Mouse (Mus musculus) embryonic facial prominence, embryonic 11.5 days (tissue): ENCODE results near the gene Mmp9. TPM values are rescaled to one million over a fixed set of nuclear protein-coding genes. Genes with fewer than 3 reads are reported as not detected.

Source experiments
- ATAC-seq: fragments of 200-750 bp; cut with Nextera tagmentation; replicated peaks from 2 replicates; pipeline ENCODE4 v1.8.0; 2017; ENCODE audit warnings: low read depth; ENCODE audit not compliant: insufficient number of reproducible peaks, low FRiP score, low TSS enrichment
- DNase-seq: peaks from one replicate; pipeline ENCODE4 v3.0.0-alpha.2; 2015; ENCODE audit warnings: low spot score
- H3K27ac ChIP-seq: fragments of 300-500 bp; sonication (generic); replicated peaks from 2 replicates; pipeline ENCODE4 v1.5.1; 2014; ENCODE audit warnings: mild to moderate bottlenecking, low read depth, low read length, control low read depth
- H3K27me3 ChIP-seq: fragments of 300-500 bp; sonication (generic); 2 replicates; pipeline ENCODE4 v1.6.1; 2014; ENCODE audit warnings: mild to moderate bottlenecking, low read length, moderate library complexity, mixed read lengths; ENCODE audit not compliant: control insufficient read depth, insufficient read depth
- H3K36me3 ChIP-seq: fragments of 300-500 bp; sonication (generic); replicated peaks from 2 replicates; pipeline ENCODE4 v1.6.1; 2014; ENCODE audit warnings: low read depth, mild to moderate bottlenecking, low read length, moderate library complexity, mixed read lengths; ENCODE audit not compliant: control insufficient read depth, insufficient read depth
- H3K4me1 ChIP-seq: fragments of 300-500 bp; sonication (generic); 2 replicates; pipeline ENCODE4 v1.6.1; 2014; ENCODE audit warnings: low read length, mixed read lengths; ENCODE audit not compliant: control insufficient read depth, insufficient read depth
- H3K4me2 ChIP-seq: fragments of 300-500 bp; sonication (generic); 2 replicates; pipeline ENCODE4 v1.6.1; 2014; ENCODE audit warnings: low read depth, mild to moderate bottlenecking, control low read depth, low read length, moderate library complexity
- H3K4me3 ChIP-seq: fragments of 300-500 bp; sonication (generic); 2 replicates; pipeline ENCODE4 v1.5.1; 2014; ENCODE audit warnings: low read depth, low read length, control low read depth
- H3K9ac ChIP-seq: fragments of 300-500 bp; sonication (generic); replicated peaks from 2 replicates; pipeline ENCODE4 v1.6.1; 2014; ENCODE audit warnings: mild to moderate bottlenecking, control low read depth, low read length
- H3K9me3 ChIP-seq: fragments of 300-500 bp; sonication (generic); replicated peaks from 2 replicates; pipeline ENCODE4 v1.6.1; 2016; ENCODE audit warnings: mild to moderate bottlenecking, low read length, inconsistent platforms, mixed read lengths; ENCODE audit not compliant: control insufficient read depth
- WGBS: fragments of 180-500 bp; shearing (Covaris S2); extraction: QIAGEN DNeasy Blood & Tissue Kit; methylation state at CpG from one replicate; pipeline ENCODE4 v1.1.7; 2014; 5-methylcytosine and 5-hydroxymethylcytosine counted together
- polyA plus RNA-seq: library from polyadenylated mRNA; unstranded; fragments of >200 nt; fragmentation: Nextera tagmentation; extraction: Ambion mirVana; gene quantifications from 2 replicates; pipeline ENCODE4 v1.2.1, GENCODE M21; 2014

Gene Mmp9
- polyA plus RNA-seq, 1 experiment from 2014 or later = 1.6 TPM

- DNase-seq = no peak
- no peak for ATAC-seq
- H3K9ac ChIP-seq = no peak overlapping the region
- no peak overlapping the region for H3K27ac ChIP-seq
- H3K4me1 ChIP-seq = peaks cover 5% of the 10 kb centered on the region
- under 1% methylated on average over 21 of the region's 21 CpGs for WGBS
- peaks cover 59% of the 10 kb centered on the region for H3K27me3 ChIP-seq
- no peaks in the 10 kb centered on the region for H3K36me3 ChIP-seq
- no peaks in the 10 kb centered on the region for H3K9me3 ChIP-seq
- no peak overlapping the region for H3K4me2 ChIP-seq
- no peak overlapping the region for H3K4me3 ChIP-seq
Observed at GRCm38 (mm10) chr2:164969348-164969781, 28.8 kb downstream of the Mmp9 start.

DNA sequence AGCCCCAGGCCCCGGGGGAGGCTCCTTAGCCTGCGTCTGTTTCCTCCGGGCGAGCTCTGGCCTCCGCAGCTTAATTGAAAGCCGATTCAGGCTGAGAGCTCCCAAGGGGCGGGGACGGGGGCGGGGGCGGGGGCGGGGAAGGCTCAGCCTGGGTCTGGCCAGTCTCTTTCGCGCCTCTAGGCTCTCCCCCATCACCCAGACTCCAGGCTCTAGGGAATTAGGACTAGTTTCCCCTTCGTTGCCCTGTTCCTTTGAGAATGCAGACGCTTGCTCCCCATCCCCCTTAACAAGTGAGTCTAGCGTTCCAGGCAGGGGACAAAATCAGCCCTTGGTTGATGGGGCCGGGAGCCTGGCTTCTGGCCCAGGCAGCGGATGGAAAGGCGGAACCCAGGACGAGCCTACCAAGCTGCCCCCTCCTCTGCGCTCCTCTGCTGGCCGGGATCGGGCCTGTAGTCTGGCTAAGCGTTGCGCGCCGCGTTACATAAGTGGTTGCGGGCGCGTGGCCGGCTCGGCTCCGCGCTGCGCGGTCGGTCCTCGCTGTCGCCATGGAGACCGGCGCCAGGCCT lies 30.1 kb downstream of the Mmp9 start:
- ATAC-seq = peak; percentile 57; the same call in 1 of the 2 replicates
- no peaks in the 10 kb centered on the region for H3K9me3 ChIP-seq
- peak overlapping the region; percentile 34 for H3K4me2 ChIP-seq
- no peak overlapping the region for H3K9ac ChIP-seq
- peaks cover 5% of the 10 kb centered on the region for H3K4me1 ChIP-seq
- no peak overlapping the region for H3K27ac ChIP-seq
- 0% methylated on average over 42 of the region's 42 CpGs for WGBS
- no peak overlapping the region; the same call in 1 of the 2 replicates for H3K4me3 ChIP-seq
- DNase-seq = peak; percentile 29
- no peaks in the 10 kb centered on the region for H3K36me3 ChIP-seq
- peaks cover 59% of the 10 kb centered on the region for H3K27me3 ChIP-seq

- no peak for DNase-seq
- Histone ChIP-seq H3K4me3 (no peak overlapping the region), H3K4me2 (no peak overlapping the region), H3K9ac (no peak overlapping the region), H3K27ac (no peak overlapping the region), H3K36me3 (no peaks in the 10 kb centered on the region), H3K27me3 (peaks cover 44% of the 10 kb centered on the region), H3K9me3 (no peaks in the 10 kb centered on the region), H3K4me1 (peaks cover 4% of the 10 kb centered on the region)
- ATAC-seq = no peak
- WGBS = 59% methylated on average over 5 of the region's 5 CpGs
Observed at GRCm38 (mm10) chr2:164972646-164973045, 32.1 kb downstream of the Mmp9 start.

DNA sequence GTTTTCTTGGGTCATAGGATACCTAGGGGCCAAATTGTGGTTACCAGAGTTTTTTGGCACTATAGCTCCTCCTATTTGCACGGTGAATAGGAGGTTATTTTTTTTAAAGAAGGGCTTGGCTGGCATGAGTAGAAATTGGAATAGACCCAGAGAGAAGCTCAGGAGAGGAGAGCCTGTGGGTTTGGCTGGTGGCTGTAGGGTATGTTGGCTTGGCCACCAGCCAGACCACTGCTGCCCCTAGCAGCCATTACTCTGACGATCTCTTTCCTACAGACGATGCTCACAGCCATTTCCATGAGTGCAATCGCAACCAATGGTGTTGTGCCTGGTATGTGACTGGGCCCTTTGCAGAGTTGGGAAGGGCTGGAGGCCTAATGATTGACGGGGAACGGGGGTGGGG lies 35.0 kb downstream of the Mmp9 start:
- H3K27me3 ChIP-seq = peaks cover 16% of the 10 kb centered on the region
- no peaks in the 10 kb centered on the region for H3K36me3 ChIP-seq
- H3K27ac ChIP-seq = no peak overlapping the region
- no peak overlapping the region for H3K4me3 ChIP-seq
- H3K9ac ChIP-seq = no peak overlapping the region
- no peaks in the 10 kb centered on the region; the same call in 1 of the 2 replicates for H3K4me1 ChIP-seq
- no peaks in the 10 kb centered on the region for H3K9me3 ChIP-seq
- no peak for DNase-seq
- ATAC-seq = no peak
- WGBS = 80% methylated on average over 6 of the region's 6 CpGs
- H3K4me2 ChIP-seq = no peak overlapping the region

GRCm38 (mm10) chr2:164979749-164980148 lies 39.2 kb downstream of the Mmp9 start:
- Histone ChIP-seq H3K4me1 (no peaks in the 10 kb centered on the region), H3K27me3 (no peaks in the 10 kb centered on the region), H3K27ac (no peak overlapping the region), H3K9ac (no peak overlapping the region), H3K36me3 (no peaks in the 10 kb centered on the region), H3K4me3 (no peak overlapping the region), H3K4me2 (no peak overlapping the region), H3K9me3 (no peaks in the 10 kb centered on the region)
- no peak for ATAC-seq
- DNase-seq = peak; percentile 83
- WGBS = 19% methylated on average over 7 of the region's 7 CpGs

DNA sequence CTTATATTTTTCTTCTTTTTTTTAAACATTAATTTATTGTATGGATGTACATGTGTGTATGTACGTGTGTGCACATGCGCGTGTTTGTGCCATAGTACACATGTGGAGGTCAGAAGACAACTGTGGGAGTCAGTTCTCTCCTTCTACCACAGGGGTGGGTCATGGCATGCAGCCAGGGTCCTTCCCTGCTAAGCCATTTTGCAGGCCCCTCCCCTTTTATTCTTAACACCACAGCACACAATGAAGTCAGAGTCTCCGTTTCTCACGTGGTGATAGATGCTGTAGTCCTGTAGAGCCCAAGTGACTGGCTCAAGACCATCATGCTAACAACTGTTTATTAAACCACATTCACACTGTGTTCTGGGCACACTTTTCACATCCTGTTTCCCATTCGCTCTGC lies 45.4 kb downstream of the Mmp9 start:
- Histone ChIP-seq H3K4me3 (no peak overlapping the region), H3K4me2 (no peak overlapping the region), H3K9me3 (no peaks in the 10 kb centered on the region), H3K27ac (no peak overlapping the region), H3K36me3 (no peaks in the 10 kb centered on the region), H3K27me3 (no peaks in the 10 kb centered on the region), H3K4me1 (no peaks in the 10 kb centered on the region), H3K9ac (no peak overlapping the region)
- no peak for DNase-seq
- no peak for ATAC-seq
- WGBS = 87% methylated on average over 6 of the region's 6 CpGs

GRCm38 (mm10) chr2:164986371-164987027 lies 45.9 kb downstream of the Mmp9 start:
- no peak overlapping the region for H3K4me2 ChIP-seq
- H3K9me3 ChIP-seq = no peaks in the 10 kb centered on the region
- 76% methylated on average over 14 of the region's 14 CpGs for WGBS
- no peak for ATAC-seq
- H3K36me3 ChIP-seq = no peaks in the 10 kb centered on the region
- H3K9ac ChIP-seq = no peak overlapping the region
- no peaks in the 10 kb centered on the region for H3K27me3 ChIP-seq
- no peak overlapping the region for H3K27ac ChIP-seq
- no peak overlapping the region for H3K4me3 ChIP-seq
- DNase-seq = no peak
- H3K4me1 ChIP-seq = no peaks in the 10 kb centered on the region

GRCm38 (mm10) chr2:164988777-164989176 lies 48.2 kb downstream of the Mmp9 start:
- no peaks in the 10 kb centered on the region for H3K27me3 ChIP-seq
- no peaks in the 10 kb centered on the region for H3K36me3 ChIP-seq
- DNase-seq = no peak
- no peaks in the 10 kb centered on the region for H3K4me1 ChIP-seq
- 60% methylated on average over 13 of the region's 13 CpGs for WGBS
- H3K4me2 ChIP-seq = no peak overlapping the region
- H3K4me3 ChIP-seq = no peak overlapping the region
- H3K27ac ChIP-seq = no peak overlapping the region
- H3K9me3 ChIP-seq = no peaks in the 10 kb centered on the region
- H3K9ac ChIP-seq = no peak overlapping the region
- no peak for ATAC-seq
